Mouse (Mus musculus) brain, embryonic 14.5 days (tissue): ENCODE measurements around the gene Slc5a2.

ENCODE experiments used
- CTCF ChIP-seq: fragments of 200-500 bp; IDR thresholded peaks from 2 replicates; pipeline ENCODE4 v1.5.1; 2012; ENCODE audit warnings: inconsistent platforms, mild to moderate bottlenecking, moderate library complexity, borderline replicate concordance; ENCODE audit not compliant: insufficient read depth, insufficient read length; ENCODE audit errors: extremely low read depth
- POLR2A ChIP-seq: fragments of 200-500 bp; IDR thresholded peaks from 2 replicates; pipeline ENCODE4 v1.6.1; 2012; ENCODE audit warnings: mild to moderate bottlenecking, inconsistent platforms, borderline replicate concordance; ENCODE audit not compliant: poor library complexity, insufficient read depth, insufficient read length, severe bottlenecking; ENCODE audit errors: extremely low read depth

- TF ChIP-seq POLR2A (no peak), CTCF (no peak)
These were observed 17.1 kb upstream of the Slc5a2 start for GRCm38 (mm10) chr7:128248081-128249042.
